Mouse (Mus musculus) stomach, embryonic 15.5 days (tissue): ENCODE data around the gene Fgf18. TPM values are rescaled to one million over a fixed set of nuclear protein-coding genes. Genes with fewer than 3 reads are reported as not detected.

Experiments used
- ATAC-seq: fragments of 200-750 bp; cut with Nextera tagmentation; 2 replicates; pipeline ENCODE4 v1.8.0; 2017; ENCODE audit warnings: low read depth, moderate number of reproducible peaks, moderate TSS enrichment; ENCODE audit not compliant: insufficient read depth, low FRiP score
- H3K27ac ChIP-seq: fragments of 300-500 bp; sonication (generic); 2 replicates; pipeline ENCODE4 v1.5.1; 2015; ENCODE audit warnings: mild to moderate bottlenecking, inconsistent platforms
- H3K27me3 ChIP-seq: fragments of 300-500 bp; sonication (generic); replicated peaks from 2 replicates; pipeline ENCODE4 v1.6.1; 2015; ENCODE audit warnings: inconsistent platforms
- H3K36me3 ChIP-seq: fragments of 300-500 bp; sonication (generic); 2 replicates; pipeline ENCODE4 v1.6.1; 2015; ENCODE audit warnings: inconsistent platforms
- H3K4me1 ChIP-seq: fragments of 300-500 bp; sonication (generic); 2 replicates; pipeline ENCODE4 v1.6.1; 2015; ENCODE audit warnings: inconsistent platforms
- H3K4me2 ChIP-seq: fragments of 300-500 bp; sonication (generic); 2 replicates; pipeline ENCODE4 v1.6.1; 2015; ENCODE audit warnings: mild to moderate bottlenecking, inconsistent platforms
- H3K4me3 ChIP-seq: fragments of 300-500 bp; sonication (generic); replicated peaks from 2 replicates; pipeline ENCODE4 v1.5.1; 2015; ENCODE audit warnings: inconsistent platforms
- H3K9ac ChIP-seq: fragments of 300-500 bp; sonication (generic); 2 replicates; pipeline ENCODE4 v1.6.1; 2015; ENCODE audit warnings: inconsistent platforms
- H3K9me3 ChIP-seq: fragments of 300-500 bp; sonication (generic); 2 replicates; pipeline ENCODE4 v1.6.1; 2016; ENCODE audit warnings: inconsistent platforms
- WGBS: fragments of 180-500 bp; shearing (Covaris S2); methylation state at CpG from one replicate; pipeline ENCODE4 v1.1.7; 2015; 5-methylcytosine and 5-hydroxymethylcytosine counted together
- polyA plus RNA-seq: library from polyadenylated mRNA; unstranded; fragments of >200 nt; fragmentation: Nextera tagmentation; extraction: Ambion mirVana; gene quantifications from 2 replicates; pipeline ENCODE4 v1.2.1, GENCODE M21; 2015

Fgf18 gene
- polyA plus RNA-seq, 1 experiment from 2014 or later: 3.7 TPM

DNA sequence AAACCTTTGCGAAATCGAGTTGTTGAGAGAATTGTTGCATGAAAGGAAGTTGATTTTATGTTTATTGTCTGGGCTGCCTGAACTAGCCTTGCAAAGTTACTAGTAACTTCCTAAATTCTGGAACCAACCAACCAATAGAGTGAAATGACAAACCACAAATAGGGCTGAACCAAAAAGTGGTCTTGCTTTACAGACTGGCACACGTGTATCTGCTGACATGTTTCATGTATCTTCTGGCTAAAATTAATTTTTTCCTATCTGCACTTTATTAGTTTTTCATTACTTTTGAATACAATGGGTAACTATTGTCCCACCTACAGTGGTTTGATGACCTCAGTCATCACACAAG is 1.9 kb upstream of the Fgf18 start:
- Histone ChIP-seq H3K9me3 (no peaks in the 10 kb centered on the region), H3K4me2 (no peak overlapping the region), H3K4me1 (peaks cover 29% of the 10 kb centered on the region), H3K36me3 (peaks cover 13% of the 10 kb centered on the region; the same call in 1 of the 2 replicates), H3K9ac (no peak overlapping the region), H3K4me3 (no peak overlapping the region), H3K27me3 (peaks cover 24% of the 10 kb centered on the region; the same call in 1 of the 2 replicates), H3K27ac (no peak overlapping the region)
- no peak for ATAC-seq
- 17% methylated on average over 3 of the region's 3 CpGs for WGBS

DNA sequence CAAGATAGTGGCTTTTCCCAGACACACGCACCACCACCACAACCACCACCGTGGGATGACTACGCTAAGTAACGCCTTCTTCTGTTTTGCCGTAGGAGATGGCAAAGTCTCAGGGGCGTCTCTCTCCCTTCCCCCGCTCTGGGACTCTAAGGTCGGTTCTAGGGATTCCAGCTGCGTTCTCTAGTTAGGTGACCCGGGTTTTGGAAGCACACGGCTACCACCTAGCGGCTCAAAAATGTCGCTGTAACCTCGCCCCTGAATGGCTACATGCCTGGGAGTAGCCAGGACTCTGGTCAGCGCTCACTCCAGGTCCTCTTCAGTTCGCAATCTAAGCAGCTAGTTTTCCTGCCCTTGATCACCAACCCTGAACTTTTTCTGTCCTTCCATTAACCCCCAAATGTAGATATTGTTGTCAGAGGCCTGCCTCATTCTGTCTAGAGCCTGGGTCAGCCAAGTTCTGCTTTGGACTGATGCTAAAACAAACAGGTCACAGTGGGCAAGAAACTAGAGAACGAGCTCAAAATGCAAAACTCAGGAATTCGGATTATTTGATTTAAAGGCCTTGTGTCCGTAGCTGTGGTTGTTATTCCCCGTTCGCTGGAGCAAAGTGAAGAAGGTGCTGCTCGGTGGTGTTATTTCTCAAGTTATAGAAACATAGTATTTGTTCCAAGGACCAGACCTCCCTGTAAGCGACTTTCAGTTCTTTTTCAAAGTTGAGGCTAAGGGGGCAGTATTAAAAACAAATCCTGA is 1.3 kb upstream of the Fgf18 start:
- no peak overlapping the region for H3K9ac ChIP-seq

DNA sequence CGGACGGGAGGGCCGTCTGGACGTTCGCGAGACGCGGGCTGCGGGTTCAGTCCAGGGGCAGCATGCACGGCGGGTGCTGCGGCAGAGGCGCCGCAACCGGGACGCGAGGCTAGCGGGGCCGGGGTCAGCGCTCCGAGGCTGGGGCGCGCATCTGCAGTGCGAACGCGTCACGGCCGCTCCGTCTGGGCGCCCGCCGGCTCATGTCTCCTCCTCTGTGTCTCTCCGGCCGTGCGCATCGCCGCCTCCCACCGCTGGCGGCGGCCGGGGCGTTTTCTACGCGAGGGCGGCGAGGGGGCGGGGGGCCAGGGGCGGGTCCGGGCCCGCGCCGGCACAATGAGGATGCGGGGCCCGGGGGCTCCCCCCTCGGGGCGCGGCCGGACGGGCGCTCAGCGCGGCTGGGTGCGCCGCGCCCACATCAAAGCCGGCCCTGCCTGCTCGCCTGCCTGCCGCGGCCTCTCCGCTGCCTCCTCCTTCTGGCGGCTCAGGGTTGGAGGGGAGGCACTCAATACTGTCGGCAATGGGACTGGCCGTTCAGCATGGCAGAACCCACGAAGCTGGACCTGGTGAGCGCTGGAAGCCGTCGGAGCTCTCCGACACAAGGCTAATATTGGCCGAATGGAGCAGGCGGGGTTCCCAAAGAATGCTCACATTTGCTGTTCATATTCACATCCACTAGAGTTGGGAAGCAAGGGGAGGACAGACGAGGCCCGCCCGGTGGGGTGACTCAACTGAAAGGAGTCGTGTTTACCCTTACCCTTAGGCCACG is 555 bp upstream of the Fgf18 start:
- Histone ChIP-seq H3K9ac (peak overlapping the region; percentile 25; the same call in 1 of the 2 replicates), H3K4me2 (peak overlapping the region; percentile 97), H3K27me3 (peaks cover 28% of the 10 kb centered on the region; the same call in 1 of the 2 replicates), H3K27ac (peak overlapping the region; percentile 18; the same call in 1 of the 2 replicates), H3K9me3 (no peaks in the 10 kb centered on the region), H3K36me3 (peaks cover 10% of the 10 kb centered on the region; the same call in 1 of the 2 replicates), H3K4me1 (peaks cover 29% of the 10 kb centered on the region), H3K4me3 (peak overlapping the region; percentile 55)
- WGBS: under 1% methylated on average over 73 of the region's 85 CpGs
- peak; percentile 63 for ATAC-seq

More for the DNA sequence above, 1.3 kb upstream of the Fgf18 start:
- WGBS: 6% methylated on average over 23 of the region's 23 CpGs
- peaks cover 12% of the 10 kb centered on the region; the same call in 1 of the 2 replicates for H3K36me3 ChIP-seq
- H3K9me3 ChIP-seq: no peaks in the 10 kb centered on the region
- H3K27ac ChIP-seq: peak overlapping the region; percentile 18; the same call in 1 of the 2 replicates
- H3K4me3 ChIP-seq: peak overlapping the region; percentile 55
- H3K4me2 ChIP-seq: peak overlapping the region; percentile 97
- ATAC-seq: peak; percentile 72
- H3K4me1 ChIP-seq: peaks cover 29% of the 10 kb centered on the region
- peaks cover 28% of the 10 kb centered on the region; the same call in 1 of the 2 replicates for H3K27me3 ChIP-seq

GRCm38 (mm10) chr11:33146651-33147131 is 509 bp downstream of the Fgf18 start:
- no peak for ATAC-seq
- peaks cover 29% of the 10 kb centered on the region for H3K4me1 ChIP-seq
- no peak overlapping the region for H3K9ac ChIP-seq
- H3K27ac ChIP-seq: no peak overlapping the region
- H3K4me2 ChIP-seq: peak overlapping the region; percentile 97
- H3K36me3 ChIP-seq: peaks cover 10% of the 10 kb centered on the region; the same call in 1 of the 2 replicates
- no peaks in the 10 kb centered on the region for H3K9me3 ChIP-seq
- H3K27me3 ChIP-seq: peaks cover 28% of the 10 kb centered on the region; the same call in 1 of the 2 replicates
- H3K4me3 ChIP-seq: peak overlapping the region; percentile 55
- WGBS: 1% methylated on average over 30 of the region's 30 CpGs

GRCm38 (mm10) chr11:33146143-33146497 is 1.1 kb downstream of the Fgf18 start:
- peak overlapping the region; percentile 21 for H3K4me2 ChIP-seq
- no peaks in the 10 kb centered on the region for H3K9me3 ChIP-seq
- H3K27ac ChIP-seq: no peak overlapping the region
- WGBS: 2% methylated on average over 8 of the region's 9 CpGs
- no peak overlapping the region for H3K9ac ChIP-seq
- H3K4me1 ChIP-seq: peaks cover 29% of the 10 kb centered on the region
- no peak overlapping the region for H3K4me3 ChIP-seq
- peaks cover 7% of the 10 kb centered on the region; the same call in 1 of the 2 replicates for H3K36me3 ChIP-seq
- H3K27me3 ChIP-seq: peaks cover 28% of the 10 kb centered on the region; the same call in 1 of the 2 replicates
- ATAC-seq: peak; percentile 52

GRCm38 (mm10) chr11:33145201-33146142 is 1.7 kb downstream of the Fgf18 start:
- Histone ChIP-seq H3K36me3 (peaks cover 2% of the 10 kb centered on the region; the same call in 1 of the 2 replicates), H3K9ac (no peak overlapping the region), H3K27me3 (peaks cover 28% of the 10 kb centered on the region), H3K4me2 (peak overlapping the region; percentile 21), H3K4me3 (no peak overlapping the region; the same call in 1 of the 2 replicates), H3K4me1 (peaks cover 29% of the 10 kb centered on the region), H3K27ac (0 out of 2 replicates have a peak overlapping the region, but pooled peaks have one; percentile 3), H3K9me3 (no peaks in the 10 kb centered on the region)
- no peak for ATAC-seq
- 33% methylated on average over 7 of the region's 7 CpGs for WGBS

GRCm38 (mm10) chr11:33143906-33144305 is 3.3 kb downstream of the Fgf18 start:
- no peak for ATAC-seq
- H3K4me2 ChIP-seq: no peak overlapping the region

GRCm38 (mm10) chr11:33142801-33143200 is 4.4 kb downstream of the Fgf18 start:
- H3K9me3 ChIP-seq: no peaks in the 10 kb centered on the region
- no peak for ATAC-seq
- peaks cover 28% of the 10 kb centered on the region for H3K27me3 ChIP-seq
- H3K9ac ChIP-seq: no peak overlapping the region
- H3K27ac ChIP-seq: no peak overlapping the region
- 80% methylated on average over 1 of the region's 1 CpGs for WGBS
- no peaks in the 10 kb centered on the region for H3K36me3 ChIP-seq
- H3K4me3 ChIP-seq: no peak overlapping the region
- peaks cover 24% of the 10 kb centered on the region for H3K4me1 ChIP-seq
- no peak overlapping the region for H3K4me2 ChIP-seq

More at GRCm38 (mm10) chr11:33143906-33144305, 3.3 kb downstream of the Fgf18 start:
- Histone ChIP-seq H3K27me3 (peaks cover 28% of the 10 kb centered on the region), H3K27ac (no peak overlapping the region), H3K4me3 (no peak overlapping the region), H3K4me1 (peaks cover 29% of the 10 kb centered on the region), H3K36me3 (no peaks in the 10 kb centered on the region), H3K9me3 (no peaks in the 10 kb centered on the region), H3K9ac (no peak overlapping the region)
- WGBS: 34% methylated on average over 9 of the region's 9 CpGs

- H3K9ac ChIP-seq: no peak overlapping the region
- H3K36me3 ChIP-seq: no peaks in the 10 kb centered on the region
- peaks cover 10% of the 10 kb centered on the region; the same call in 1 of the 2 replicates for H3K27me3 ChIP-seq
- H3K4me3 ChIP-seq: no peak overlapping the region
- H3K9me3 ChIP-seq: no peaks in the 10 kb centered on the region
- 82% methylated on average over 5 of the region's 5 CpGs for WGBS
- H3K4me1 ChIP-seq: peaks cover 2% of the 10 kb centered on the region; the same call in 1 of the 2 replicates
- no peak overlapping the region for H3K4me2 ChIP-seq
- H3K27ac ChIP-seq: no peak overlapping the region
- ATAC-seq: no peak
Measured at GRCm38 (mm10) chr11:33140111-33140460, 7.1 kb downstream of the Fgf18 start.

DNA sequence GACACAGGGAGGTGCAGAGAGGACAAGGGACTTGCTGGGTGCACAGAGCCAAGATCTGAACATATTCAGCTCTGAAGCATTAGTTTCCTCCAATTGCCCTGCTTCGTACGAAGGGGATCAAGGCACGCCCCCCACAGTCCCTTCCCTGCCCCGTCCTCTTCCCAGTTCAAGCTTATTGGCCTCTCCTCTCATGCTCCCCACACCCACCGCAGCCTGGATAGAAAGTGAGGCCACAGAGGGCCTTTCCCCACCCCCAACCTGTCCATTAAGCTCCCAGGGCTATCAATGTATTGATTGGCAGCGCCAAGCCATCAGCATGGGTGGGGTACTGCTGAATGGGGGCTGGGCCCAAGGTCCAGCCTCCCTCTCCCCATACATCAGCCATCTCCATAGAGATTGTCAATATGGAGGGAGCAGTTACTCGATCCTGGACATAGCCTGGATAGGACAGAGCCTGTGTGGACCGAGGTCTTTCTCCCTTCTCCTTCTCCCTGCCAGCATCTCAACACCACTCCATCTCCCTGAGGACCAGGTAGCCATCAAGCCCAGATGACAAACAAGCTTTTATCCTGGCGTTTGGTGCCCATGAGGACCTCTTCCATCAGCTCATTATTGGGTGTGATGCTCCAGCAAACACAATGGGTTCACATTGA is 7.6 kb downstream of the Fgf18 start:
- H3K4me1 ChIP-seq: no peaks in the 10 kb centered on the region
- H3K4me3 ChIP-seq: no peak overlapping the region
- peaks cover 5% of the 10 kb centered on the region; the same call in 1 of the 2 replicates for H3K27me3 ChIP-seq
- H3K27ac ChIP-seq: no peak overlapping the region
- 72% methylated on average over 9 of the region's 9 CpGs for WGBS
- no peak for ATAC-seq
- H3K4me2 ChIP-seq: no peak overlapping the region
- H3K36me3 ChIP-seq: no peaks in the 10 kb centered on the region
- no peaks in the 10 kb centered on the region for H3K9me3 ChIP-seq
- H3K9ac ChIP-seq: no peak overlapping the region
